Mouse (Mus musculus) R1 (cell line): ENCODE data around the gene Hoxb5.
A peak's percentile ranks its signal among the peaks of the same experiment; 100 is the strongest.

Experiments used
- DNase-seq: peaks from one replicate; pipeline ENCODE4 v3.0.0-alpha.2; 2018; ENCODE audit warnings: low read depth, low spot score

Hoxb5 gene

DNA sequence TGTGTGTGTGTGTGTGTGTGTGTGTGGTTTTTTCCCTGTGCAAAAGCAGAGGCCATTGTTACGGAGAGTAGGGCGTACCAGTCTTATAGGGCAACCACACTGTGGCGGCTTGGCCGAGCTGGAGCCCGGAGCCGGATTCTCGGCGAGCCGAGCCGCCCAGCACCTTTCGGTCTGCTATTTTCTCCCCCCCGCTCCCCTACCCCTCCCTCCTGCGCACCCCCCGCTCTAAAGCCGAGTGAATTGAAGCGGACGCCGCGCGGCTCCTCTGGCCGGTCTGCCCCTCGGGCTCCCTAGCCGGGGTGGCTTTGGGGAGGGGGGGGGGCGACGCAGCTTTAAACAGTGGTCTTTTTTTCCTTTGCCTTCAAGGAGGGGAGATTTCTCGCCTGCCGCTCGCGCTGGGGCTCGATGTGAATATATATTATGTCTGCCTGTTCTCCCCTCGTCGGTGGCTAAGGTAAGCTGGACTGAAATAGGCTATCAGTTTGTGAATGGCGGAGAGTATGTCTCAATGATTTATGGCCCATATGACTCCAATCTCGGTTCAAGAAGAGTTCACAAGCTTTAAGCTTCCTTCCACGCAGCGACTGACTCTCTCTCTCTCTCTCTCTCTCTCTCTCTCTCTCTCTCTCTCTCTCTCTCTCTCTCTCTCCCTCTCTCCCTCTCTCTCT is 37.7 kb downstream of the Hoxb5 start:
- DNase-seq: no peak

- peak; percentile 58 for DNase-seq
These were observed 38.8 kb downstream of the Hoxb5 start for GRCm38 (mm10) chr11:96341701-96342575.

GRCm38 (mm10) chr11:96342576-96342930 is 39.4 kb downstream of the Hoxb5 start:
- no peak for DNase-seq

GRCm38 (mm10) chr11:96343206-96343745 is 40.1 kb downstream of the Hoxb5 start:
- no peak for DNase-seq

GRCm38 (mm10) chr11:96344061-96344877 is 41.1 kb downstream of the Hoxb5 start:
- no peak for DNase-seq

GRCm38 (mm10) chr11:96344878-96345159 is 41.7 kb downstream of the Hoxb5 start:
- DNase-seq: no peak

DNA sequence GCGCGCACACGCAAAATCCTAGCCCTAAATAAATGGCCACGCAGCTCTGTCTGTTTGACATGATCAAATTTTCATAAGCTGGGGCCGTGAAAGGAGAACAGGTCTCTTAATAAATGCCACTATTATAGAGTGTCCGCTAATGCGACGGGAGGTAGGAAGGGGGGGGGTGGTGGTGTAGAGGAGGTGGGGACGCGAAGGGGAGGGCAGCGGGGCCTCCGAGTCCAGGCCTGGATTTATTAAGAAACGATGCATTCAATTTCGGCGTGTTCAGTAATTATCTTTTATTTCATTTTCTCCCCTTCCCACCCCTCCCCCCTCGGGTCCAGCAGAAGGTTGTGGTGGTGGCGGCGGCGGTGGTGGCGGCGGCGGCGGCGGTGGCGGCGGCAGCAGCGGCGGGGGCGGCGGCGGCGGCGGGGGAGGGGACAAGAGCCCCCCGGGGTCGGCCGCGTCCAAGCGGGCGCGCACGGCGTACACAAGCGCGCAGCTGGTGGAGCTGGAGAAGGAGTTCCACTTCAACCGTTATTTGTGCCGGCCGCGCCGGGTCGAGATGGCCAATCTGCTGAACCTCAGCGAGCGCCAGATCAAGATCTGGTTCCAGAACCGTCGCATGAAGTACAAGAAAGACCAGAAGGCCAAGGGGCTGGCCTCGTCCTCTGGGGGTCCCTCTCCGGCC is 42.2 kb downstream of the Hoxb5 start:
- no peak for DNase-seq

- peak; percentile 53 for DNase-seq
These were observed 43.0 kb downstream of the Hoxb5 start for GRCm38 (mm10) chr11:96345893-96346806.

DNA sequence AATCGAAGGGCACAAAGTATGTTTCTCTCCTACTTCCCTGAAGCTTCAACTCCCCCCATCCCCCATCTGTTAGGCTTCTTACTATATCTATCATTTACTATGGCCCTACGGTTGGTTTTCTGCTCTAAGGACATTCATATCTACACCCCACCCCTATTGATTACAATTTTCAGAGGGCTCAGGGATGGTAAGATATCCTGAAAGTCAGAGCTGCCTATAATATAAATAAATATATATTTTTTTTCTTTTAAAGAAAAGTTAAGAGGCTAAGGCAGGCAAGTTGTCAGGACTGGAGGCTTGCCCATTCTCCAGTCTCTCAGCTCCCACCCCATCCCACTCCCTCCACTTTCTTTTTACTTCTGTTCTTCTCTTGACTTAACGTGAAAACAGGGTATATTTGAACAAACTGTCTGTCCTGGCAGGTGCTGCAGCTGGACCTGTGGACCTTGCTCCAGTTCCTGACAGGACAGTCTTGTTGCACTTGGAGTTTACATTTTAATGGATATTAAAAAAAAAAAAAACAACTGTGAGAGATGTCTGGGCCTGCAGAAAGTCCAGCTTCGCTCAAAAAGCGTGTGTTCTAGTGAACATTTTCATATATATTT is 43.9 kb downstream of the Hoxb5 start:
- DNase-seq: no peak

DNA sequence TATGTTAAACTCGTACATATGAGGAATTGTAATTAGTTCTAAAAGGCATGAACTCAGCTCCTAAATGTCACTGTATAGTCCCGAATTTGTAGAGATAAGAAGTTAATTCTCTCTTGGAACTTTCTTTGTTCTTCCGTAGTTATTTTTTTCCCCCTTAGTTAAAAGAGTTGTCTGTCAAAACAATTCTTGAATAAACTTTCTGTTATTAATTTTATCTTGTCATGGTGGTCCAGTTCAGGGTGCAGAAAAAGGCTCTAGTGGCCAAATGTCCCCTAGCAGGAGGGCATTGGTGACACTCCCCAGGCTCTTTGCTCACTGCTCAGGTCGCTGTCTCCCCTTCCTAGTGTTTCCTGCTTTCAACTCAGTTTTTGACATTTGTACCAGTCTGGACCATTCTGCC is 44.6 kb downstream of the Hoxb5 start:
- no peak for DNase-seq

- no peak for DNase-seq
These were observed 45.2 kb downstream of the Hoxb5 start for GRCm38 (mm10) chr11:96348141-96348928.

DNA sequence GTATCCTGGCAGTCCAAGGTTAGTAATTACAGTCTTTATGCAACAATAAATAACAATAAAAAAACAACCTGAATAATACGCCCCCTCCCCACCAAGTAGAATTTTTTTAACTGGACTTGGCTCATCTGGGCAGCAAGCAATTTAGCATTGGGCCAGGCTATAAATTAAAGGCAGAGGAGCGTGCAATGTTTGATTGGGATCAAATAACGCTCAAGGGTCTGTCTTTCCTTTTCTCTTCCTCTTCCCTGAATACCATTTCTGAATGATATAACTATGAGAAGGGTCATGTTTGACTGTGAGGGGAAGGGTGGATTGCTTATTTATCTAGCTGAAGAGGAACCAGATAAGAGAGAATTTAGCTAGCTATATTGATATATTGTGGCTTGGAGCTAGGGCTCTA is 45.9 kb downstream of the Hoxb5 start:
- DNase-seq: no peak

DNA sequence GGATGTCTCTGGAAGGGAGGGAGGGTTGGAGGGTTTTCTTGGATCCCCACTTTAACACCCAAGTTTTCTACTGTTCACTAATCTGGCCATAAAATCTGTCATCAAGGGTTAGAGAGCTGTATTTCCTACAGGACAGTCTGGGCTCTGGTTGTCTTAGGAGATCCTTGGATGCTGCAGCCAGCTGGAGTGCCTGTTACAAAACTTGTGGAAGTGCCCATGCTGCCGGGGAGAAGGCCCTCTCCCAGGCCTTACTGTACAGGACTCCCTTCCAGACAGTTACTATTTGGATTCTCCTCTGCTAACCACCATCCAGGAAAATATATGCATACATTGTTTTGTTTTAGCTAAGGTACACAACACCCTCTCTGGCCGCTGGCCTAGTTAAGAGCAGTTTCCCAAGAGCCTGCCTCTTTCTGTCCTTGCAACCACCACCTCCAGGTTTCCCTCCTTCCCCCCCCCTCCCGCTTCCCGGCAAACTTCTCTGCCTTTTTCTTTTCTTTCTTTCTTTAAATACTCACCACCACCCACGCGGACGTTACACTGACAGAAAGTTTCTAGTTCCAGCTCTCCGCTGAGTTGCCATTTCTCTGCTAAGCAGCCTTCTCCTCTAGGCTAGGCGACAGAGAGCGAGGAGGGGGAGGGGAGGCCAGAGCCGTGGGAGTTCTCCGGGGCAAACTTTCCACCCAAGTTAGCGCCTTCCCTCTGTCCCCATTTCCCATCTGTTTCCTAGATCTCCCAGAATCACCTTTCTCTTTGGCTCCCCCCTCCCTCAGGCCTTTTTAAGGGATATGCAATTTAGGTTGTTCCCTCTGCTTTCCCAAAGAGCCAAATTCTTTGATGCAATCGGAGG is 46.6 kb downstream of the Hoxb5 start:
- no peak for DNase-seq

- no peak for DNase-seq
These were observed 47.1 kb downstream of the Hoxb5 start, which contains the start of gene Hoxb2 for GRCm38 (mm10) chr11:96350341-96350624. Gene Hoxb2, plus strand, starts transcription at chr11:96350525.

- no peak for DNase-seq
These were observed 47.7 kb downstream of the Hoxb5 start for GRCm38 (mm10) chr11:96350791-96351190.

- no peak for DNase-seq
These were observed 48.2 kb downstream of the Hoxb5 start for GRCm38 (mm10) chr11:96351312-96351711.

DNA sequence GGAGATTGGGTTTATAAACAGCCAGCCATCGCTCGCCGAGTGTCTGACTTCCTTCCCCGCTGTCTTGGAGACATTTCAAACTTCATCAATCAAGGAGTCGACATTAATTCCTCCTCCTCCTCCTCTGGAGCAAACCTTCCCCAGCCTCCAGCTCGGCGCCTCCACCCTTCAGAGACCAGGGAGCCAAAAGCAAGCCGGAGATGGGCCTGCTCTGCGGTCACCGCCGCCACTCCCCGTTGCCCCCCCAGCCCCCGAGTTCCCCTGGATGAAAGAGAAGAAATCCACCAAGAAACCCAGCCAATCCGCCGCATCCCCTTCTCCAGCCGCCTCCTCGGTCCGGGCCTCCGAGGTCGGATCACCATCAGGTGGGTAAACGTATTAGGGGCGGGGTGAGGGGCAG is 48.7 kb downstream of the Hoxb5 start:
- no peak for DNase-seq

GRCm38 (mm10) chr11:96352691-96353521 is 49.8 kb downstream of the Hoxb5 start:
- DNase-seq: peak; percentile 63
